ENCODE assay signal across 8 mouse cellular contexts in genomic region chr13:74563483-74564330, GRCm38 (mm10).
DNase-seq lines count a peak whose midpoint lies in the region; ATAC-seq and TF ChIP-seq lines count a peak whose summit lies in the region.
"Not testable (repeated sequence)": the region's sequence is repeated elsewhere in the genome, so short reads cannot be mapped to it uniquely, and the experiment has no call there.

No protein-coding gene starts in this region.

- H3K27me3 ChIP-seq in MEL (ENCODE audit: control insufficient read depth in 1 of 2, insufficient read depth in 2 of 2, low read length in 2 of 2); cerebellum, adult 2 months (ENCODE audit: control insufficient read depth, insufficient read depth, low read length); forebrain, postnatal 0 days (ENCODE audit: insufficient read depth, low read length); lung, embryonic 15.5 days: not testable (repeated sequence)

- TF ChIP-seq RAD21 in MEL (IDR thresholded peaks at IDR 0.05; ENCODE audit: low read depth, low read length) = not testable (repeated sequence)

- not testable (repeated sequence) for TF ChIP-seq CTCF in MEL (IDR thresholded peaks at IDR 0.05 in 2 of 3, conservative IDR thresholded peaks at IDR 0.05 in 1 of 3; ENCODE audit: control insufficient read depth in 1 of 3, insufficient read depth in 1 of 3, low read depth in 2 of 3, low read length in 3 of 3, poor library complexity in 1 of 3, severe bottlenecking in 1 of 3); cerebellum, adult 2 months (IDR thresholded peaks at IDR 0.05; ENCODE audit: borderline replicate concordance, insufficient read depth, low read depth, low read length); forebrain, postnatal 0 days (IDR thresholded peaks at IDR 0.05; ENCODE audit: low read depth)

- 3% methylated on average over 27 of the region's 27 CpGs for WGBS in cerebellum, adult 2 months
- 3% methylated on average over 27 of the region's 27 CpGs for WGBS in forebrain, postnatal 0 days
- WGBS in lung, embryonic 15.5 days = 1% methylated on average over 27 of the region's 27 CpGs

- H3K27ac ChIP-seq in MEL (ENCODE audit: control insufficient read depth, low read depth, low read length) = peak overlapping the region; percentile 86
- not testable (repeated sequence) for H3K27ac ChIP-seq in cerebellum, adult 2 months (ENCODE audit: insufficient read depth, low read length); forebrain, postnatal 0 days (ENCODE audit: low read depth, low read length)
- peak overlapping the region; percentile 94 for H3K27ac ChIP-seq in lung, embryonic 15.5 days

- ATAC-seq in forebrain, postnatal 0 days = peak; percentile 100
- peak; percentile 97 for ATAC-seq in lung, embryonic 15.5 days (ENCODE audit: borderline replicate concordance, extremely low read depth, low FRiP score, low TSS enrichment)

- not testable (repeated sequence) for H3K9me3 ChIP-seq in MEL (replicated peaks; ENCODE audit: insufficient read depth, low read length); forebrain, postnatal 0 days (ENCODE audit: low read length); lung, embryonic 15.5 days

- peak overlapping the region; percentile 65 for H3K4me2 ChIP-seq in forebrain, postnatal 0 days (ENCODE audit: low read depth)
- H3K4me2 ChIP-seq in lung, embryonic 15.5 days = peak overlapping the region; percentile 64

- not testable (repeated sequence) for H3K4me1 ChIP-seq in MEL (ENCODE audit: control insufficient read depth in 1 of 2, insufficient read depth in 2 of 2, low read length in 2 of 2); cerebellum, adult 2 months (ENCODE audit: control insufficient read depth, insufficient read depth, low read length); forebrain, postnatal 0 days (ENCODE audit: insufficient read depth); lung, embryonic 15.5 days

- DNase-seq in MEL (ENCODE audit: low read depth, low spot score) = peak; percentile 89
- DNase-seq in cerebellum, adult 2 months = peak; percentile 67 to 75
- DNase-seq in forebrain, postnatal 0 days = peak; percentile 84
- DNase-seq in heart, postnatal 4 days = peak; percentile 78
- DNase-seq in layer of hippocampus, adult 8-10 months (ENCODE audit: low spot score in 2 of 2) = peak; percentile 78 to 81
- DNase-seq in ovary, adult 18-20 months (ENCODE audit: low spot score) = peak; percentile 75
- peak; percentile 84 for DNase-seq in thymus, postnatal 0 days (ENCODE audit: low spot score)

- H3K4me3 ChIP-seq in MEL (ENCODE audit: control insufficient read depth in 1 of 2, insufficient read depth in 1 of 2, low read depth in 2 of 2, low read length in 2 of 2) = peak overlapping the region; percentile 87 to 94
- H3K4me3 ChIP-seq in cerebellum, adult 2 months (replicated peaks; ENCODE audit: insufficient read depth, low read depth, low read length) = peak overlapping the region; percentile 68
- peak overlapping the region; percentile 54 for H3K4me3 ChIP-seq in forebrain, postnatal 0 days (ENCODE audit: low read depth, low read length)
- peak overlapping the region; percentile 59 for H3K4me3 ChIP-seq in lung, embryonic 15.5 days

- not testable (repeated sequence) for H3K79me2 ChIP-seq in MEL (ENCODE audit: control insufficient read depth, insufficient read depth, low read length, poor library complexity)

- H3K36me3 ChIP-seq in MEL (ENCODE audit: control insufficient read depth in 1 of 2, insufficient read depth in 2 of 2, low read length in 2 of 2); forebrain, postnatal 0 days (ENCODE audit: insufficient read depth); lung, embryonic 15.5 days: not testable (repeated sequence)

- H3K9ac ChIP-seq in MEL (ENCODE audit: control insufficient read depth, low read depth, low read length, poor library complexity, severe bottlenecking) = peak overlapping the region; percentile 81
- H3K9ac ChIP-seq in forebrain, postnatal 0 days = peak overlapping the region; percentile 46
- peak overlapping the region; percentile 62 for H3K9ac ChIP-seq in lung, embryonic 15.5 days

- TF ChIP-seq POLR2A in MEL (IDR thresholded peaks at IDR 0.05; ENCODE audit: control insufficient read depth in 1 of 2, insufficient read depth in 1 of 2, low read depth in 1 of 2, low read length in 2 of 2, poor library complexity in 1 of 2) = peak in 1 of 2 experiments; percentile 58; a peak in 2 of 4 replicates
- peak; percentile 23; the same call in 1 of the 2 replicates for TF ChIP-seq POLR2A in cerebellum, adult 2 months (IDR thresholded peaks at IDR 0.05; ENCODE audit: borderline replicate concordance, insufficient read depth, low read length)

- TF ChIP-seq EP300 in MEL (IDR thresholded peaks at IDR 0.05; ENCODE audit: low read depth in 1 of 2, low read length in 2 of 2) = not testable (repeated sequence)

TF ChIP-seq in MEL, 35 proteins besides CTCF, POLR2A, EP300 and RAD21:
- TF ChIP-seq POLR2AphosphoS2 (IDR thresholded peaks at IDR 0.05; ENCODE audit: low read length) (peak; percentile 40; the same call in 1 of the 2 replicates), NELFE (IDR thresholded peaks at IDR 0.05; ENCODE audit: low read depth, low read length) (peak; percentile 58), MXI1 (IDR thresholded peaks at IDR 0.05; ENCODE audit: low read depth, low read length) (peak; percentile 44), HCFC1 (IDR thresholded peaks at IDR 0.05; ENCODE audit: low read depth, low read length) (peak; percentile 77), TBP (IDR thresholded peaks at IDR 0.05; ENCODE audit: low read depth, low read length) (peak; percentile 71; the same call in 1 of the 2 replicates), SIN3A (IDR thresholded peaks at IDR 0.05; ENCODE audit: low read length) (peak; percentile 66; the same call in 1 of the 2 replicates), ELF1 (IDR thresholded peaks at IDR 0.05; ENCODE audit: low read depth, low read length) (peak; percentile 80), ETS1 (IDR thresholded peaks at IDR 0.05; ENCODE audit: low read depth, low read length) (0 out of 2 replicates have a peak, but pooled peaks have one; percentile 12)
TF ChIP-seq in MEL: peak in this region for 8; not testable (repeated sequence) for 27.
